Mouse (Mus musculus): ENCODE measurements around the gene Ncoa7. TPM values are rescaled to one million over a fixed set of nuclear protein-coding genes. Genes with fewer than 3 reads are reported as not detected.
A peak's percentile ranks its signal among the peaks of the same experiment; 100 is the strongest.

The Ncoa7 gene
- total RNA-seq, 2 experiments from 2014 or later = 94.7 to 100 TPM

- DNase-seq (ENCODE audit: low spot score in 2 of 2) = peak in 1 of 2 experiments; percentile 13
Measured at GRCm38 (mm10) chr10:30600094-30600534, 203.0 kb downstream of the Ncoa7 start.

- DNase-seq (ENCODE audit: low spot score in 2 of 2) = peak in 1 of 2 experiments; percentile 54
Measured at GRCm38 (mm10) chr10:30587037-30587436, 216.1 kb downstream of the Ncoa7 start.

- no peak for DNase-seq (ENCODE audit: low spot score in 2 of 2)
Measured at GRCm38 (mm10) chr10:30585691-30586090, 217.4 kb downstream of the Ncoa7 start.

Other genes with a start within 250 kb of the Ncoa7 start
- 1 to 10 TPM; 6.9 to 9.5 TPM for gene Trmt11, start 202.6 kb downstream of the Ncoa7 start, total RNA-seq (2021)
- gene Hint3, start 173.7 kb downstream of the Ncoa7 start, total RNA-seq (2021) = 10 to 100 TPM; 32.6 to 41.1 TPM
- gene Hey2, start 39.5 kb upstream of the Ncoa7 start, total RNA-seq (2021) = 1 to 10 TPM; 7.0 to 7.8 TPM